Mouse (Mus musculus): ENCODE data around the gene Pnrc1. TPM values are rescaled to one million over a fixed set of nuclear protein-coding genes. Genes with fewer than 3 reads are reported as not detected.
A peak's percentile ranks its signal among the peaks of the same experiment; 100 is the strongest.
"Not testable (repeated sequence)": the region's sequence is repeated elsewhere in the genome, so short reads cannot be mapped to it uniquely, and the experiment has no call there.

Gene Pnrc1
- polyA plus RNA-seq, 1 experiment from 2014 or later, result 95.0 TPM

- Histone ChIP-seq H3K9ac (ENCODE audit: low read length) (no peak overlapping the region), H3K4me1 (ENCODE audit: control insufficient read depth, insufficient read depth, low read length) (no peaks in the 10 kb centered on the region), H3K27me3 (ENCODE audit: control insufficient read depth, insufficient read depth, low read length) (no peaks in the 10 kb centered on the region), H3K9me3 (ENCODE audit: control insufficient read depth, low read length) (no peaks in the 10 kb centered on the region), H3K27ac (ENCODE audit: low read depth, low read length) (no peak overlapping the region), H3K4me3 (ENCODE audit: low read depth, low read length) (no peak overlapping the region), H3K4me2 (no peak overlapping the region), H3K36me3 (ENCODE audit: control insufficient read depth, insufficient read depth, low read length) (no peaks in the 10 kb centered on the region)
- ATAC-seq (ENCODE audit: low FRiP score) (no peak), DNase-seq (ENCODE audit: low spot score, missing footprints) (no peak)
- WGBS, result 86% methylated on average over 1 of the region's 1 CpGs
Measured at GRCm38 (mm10) chr4:33303057-33303456, 13.1 kb upstream of the Pnrc1 start.

GRCm38 (mm10) chr4:33300891-33301665, 11.1 kb upstream of the Pnrc1 start:
- not testable (repeated sequence) for H3K27me3 ChIP-seq (ENCODE audit: control insufficient read depth, insufficient read depth, low read length); H3K4me1 ChIP-seq (ENCODE audit: control insufficient read depth, insufficient read depth, low read length); H3K9ac ChIP-seq (ENCODE audit: low read length); DNase-seq (ENCODE audit: low spot score, missing footprints); H3K4me2 ChIP-seq; H3K4me3 ChIP-seq (ENCODE audit: low read depth, low read length); H3K36me3 ChIP-seq (ENCODE audit: control insufficient read depth, insufficient read depth, low read length); ATAC-seq (ENCODE audit: low FRiP score); H3K27ac ChIP-seq (ENCODE audit: low read depth, low read length); H3K9me3 ChIP-seq (ENCODE audit: control insufficient read depth, low read length)
- WGBS, result 82% methylated on average over 6 of the region's 6 CpGs

GRCm38 (mm10) chr4:33292409-33293370, 2.7 kb upstream of the Pnrc1 start:
- ATAC-seq (ENCODE audit: low FRiP score), result no peak
- 29% methylated on average over 16 of the region's 16 CpGs for WGBS
- H3K27me3 ChIP-seq (ENCODE audit: control insufficient read depth, insufficient read depth, low read length), result no peaks in the 10 kb centered on the region
- peak; percentile 96 for DNase-seq (ENCODE audit: low spot score, missing footprints)
- no peak overlapping the region for H3K27ac ChIP-seq (ENCODE audit: low read depth, low read length)
- H3K9me3 ChIP-seq (ENCODE audit: control insufficient read depth, low read length), result no peaks in the 10 kb centered on the region
- H3K4me1 ChIP-seq (ENCODE audit: control insufficient read depth, insufficient read depth, low read length), result no peaks in the 10 kb centered on the region
- no peak overlapping the region for H3K4me3 ChIP-seq (ENCODE audit: low read depth, low read length)
- H3K9ac ChIP-seq (ENCODE audit: low read length), result no peak overlapping the region
- no peaks in the 10 kb centered on the region; the same call in 1 of the 2 replicates for H3K36me3 ChIP-seq (ENCODE audit: control insufficient read depth, insufficient read depth, low read length)
- no peak overlapping the region for H3K4me2 ChIP-seq

GRCm38 (mm10) chr4:33290878-33291277, 915 bp upstream of the Pnrc1 start:
- 62% methylated on average over 4 of the region's 4 CpGs for WGBS
- no peak overlapping the region for H3K9ac ChIP-seq (ENCODE audit: low read length)
- no peaks in the 10 kb centered on the region for H3K9me3 ChIP-seq (ENCODE audit: control insufficient read depth, low read length)
- no peak overlapping the region for H3K4me3 ChIP-seq (ENCODE audit: low read depth, low read length)
- ATAC-seq (ENCODE audit: low FRiP score) (no peak), DNase-seq (ENCODE audit: low spot score, missing footprints) (no peak)
- no peak overlapping the region for H3K4me2 ChIP-seq
- no peaks in the 10 kb centered on the region for H3K27me3 ChIP-seq (ENCODE audit: control insufficient read depth, insufficient read depth, low read length)
- H3K4me1 ChIP-seq (ENCODE audit: control insufficient read depth, insufficient read depth, low read length), result no peaks in the 10 kb centered on the region
- no peaks in the 10 kb centered on the region; the same call in 1 of the 2 replicates for H3K36me3 ChIP-seq (ENCODE audit: control insufficient read depth, insufficient read depth, low read length)
- no peak overlapping the region for H3K27ac ChIP-seq (ENCODE audit: low read depth, low read length)

- H3K27ac ChIP-seq (ENCODE audit: low read depth, low read length), result no peak overlapping the region
- no peak overlapping the region for H3K9ac ChIP-seq (ENCODE audit: low read length)
- no peaks in the 10 kb centered on the region; the same call in 1 of the 2 replicates for H3K36me3 ChIP-seq (ENCODE audit: control insufficient read depth, insufficient read depth, low read length)
- H3K4me2 ChIP-seq, result no peak overlapping the region
- no peak for ATAC-seq (ENCODE audit: low FRiP score)
- no peak for DNase-seq (ENCODE audit: low spot score, missing footprints)
- H3K27me3 ChIP-seq (ENCODE audit: control insufficient read depth, insufficient read depth, low read length), result no peaks in the 10 kb centered on the region
- 89% methylated on average over 12 of the region's 12 CpGs for WGBS
- no peaks in the 10 kb centered on the region for H3K9me3 ChIP-seq (ENCODE audit: control insufficient read depth, low read length)
- H3K4me3 ChIP-seq (ENCODE audit: low read depth, low read length), result no peak overlapping the region
- H3K4me1 ChIP-seq (ENCODE audit: control insufficient read depth, insufficient read depth, low read length), result no peaks in the 10 kb centered on the region
Measured at GRCm38 (mm10) chr4:33289106-33289650, 785 bp downstream of the Pnrc1 start.

- no peak for DNase-seq (ENCODE audit: low spot score, missing footprints)
- no peak overlapping the region for H3K9ac ChIP-seq (ENCODE audit: low read length)
- ATAC-seq (ENCODE audit: low FRiP score), result no peak
- H3K27me3 ChIP-seq (ENCODE audit: control insufficient read depth, insufficient read depth, low read length), result no peaks in the 10 kb centered on the region
- H3K4me1 ChIP-seq (ENCODE audit: control insufficient read depth, insufficient read depth, low read length), result no peaks in the 10 kb centered on the region
- 86% methylated on average over 8 of the region's 8 CpGs for WGBS
- H3K27ac ChIP-seq (ENCODE audit: low read depth, low read length), result no peak overlapping the region
- no peaks in the 10 kb centered on the region for H3K9me3 ChIP-seq (ENCODE audit: control insufficient read depth, low read length)
- H3K4me3 ChIP-seq (ENCODE audit: low read depth, low read length), result no peak overlapping the region
- H3K36me3 ChIP-seq (ENCODE audit: control insufficient read depth, insufficient read depth, low read length), result no peaks in the 10 kb centered on the region; the same call in 1 of the 2 replicates
- no peak overlapping the region for H3K4me2 ChIP-seq
Measured at GRCm38 (mm10) chr4:33285448-33285847, 4.5 kb downstream of the Pnrc1 start.

- H3K4me3 ChIP-seq (ENCODE audit: low read depth, low read length), result no peak overlapping the region
- H3K9ac ChIP-seq (ENCODE audit: low read length), result no peak overlapping the region
- no peaks in the 10 kb centered on the region for H3K9me3 ChIP-seq (ENCODE audit: control insufficient read depth, low read length)
- H3K27me3 ChIP-seq (ENCODE audit: control insufficient read depth, insufficient read depth, low read length), result no peaks in the 10 kb centered on the region
- H3K27ac ChIP-seq (ENCODE audit: low read depth, low read length), result no peak overlapping the region
- ATAC-seq (ENCODE audit: low FRiP score) (no peak), DNase-seq (ENCODE audit: low spot score, missing footprints) (no peak)
- H3K4me1 ChIP-seq (ENCODE audit: control insufficient read depth, insufficient read depth, low read length), result no peaks in the 10 kb centered on the region
- no peak overlapping the region for H3K4me2 ChIP-seq
- 89% methylated on average over 5 of the region's 5 CpGs for WGBS
- H3K36me3 ChIP-seq (ENCODE audit: control insufficient read depth, insufficient read depth, low read length), result no peaks in the 10 kb centered on the region; the same call in 1 of the 2 replicates
Measured at GRCm38 (mm10) chr4:33284083-33284880, 5.7 kb downstream of the Pnrc1 start.

GRCm38 (mm10) chr4:33281891-33282685, 7.9 kb downstream of the Pnrc1 start:
- H3K27ac ChIP-seq (ENCODE audit: low read depth, low read length), result no peak overlapping the region
- no peak overlapping the region for H3K4me3 ChIP-seq (ENCODE audit: low read depth, low read length)
- H3K4me1 ChIP-seq (ENCODE audit: control insufficient read depth, insufficient read depth, low read length), result no peaks in the 10 kb centered on the region
- H3K27me3 ChIP-seq (ENCODE audit: control insufficient read depth, insufficient read depth, low read length), result no peaks in the 10 kb centered on the region
- H3K9me3 ChIP-seq (ENCODE audit: control insufficient read depth, low read length), result no peaks in the 10 kb centered on the region
- ATAC-seq (ENCODE audit: low FRiP score) (no peak), DNase-seq (ENCODE audit: low spot score, missing footprints) (no peak)
- no peak overlapping the region for H3K9ac ChIP-seq (ENCODE audit: low read length)
- 85% methylated on average over 3 of the region's 3 CpGs for WGBS
- no peaks in the 10 kb centered on the region for H3K36me3 ChIP-seq (ENCODE audit: control insufficient read depth, insufficient read depth, low read length)
- no peak overlapping the region for H3K4me2 ChIP-seq

Data from midbrain, embryonic 11.5 days (tissue).